Mouse (Mus musculus): ENCODE measurements around the gene Xylb.

DNA sequence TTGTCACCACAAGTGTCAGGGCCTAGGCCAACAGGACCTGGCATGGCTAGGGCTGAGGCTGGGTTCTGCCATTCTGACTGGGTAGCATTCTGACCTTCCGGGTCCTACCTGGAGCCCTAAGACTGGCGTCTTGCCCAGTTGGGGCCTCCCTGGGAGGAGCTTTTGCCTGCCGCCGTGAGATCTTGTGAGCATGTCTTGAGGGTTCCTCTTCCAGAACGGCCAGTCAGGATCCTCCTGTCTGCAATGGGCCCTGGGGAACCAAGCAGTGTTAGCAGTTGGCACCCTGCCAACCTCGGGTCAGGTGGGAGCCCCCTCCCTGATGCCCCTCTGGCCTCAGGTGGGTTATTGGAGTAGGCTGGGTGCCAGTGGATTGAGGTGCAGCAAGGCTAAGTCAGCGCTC lies 69.3 kb downstream of the Xylb start:
- no peak for TF ChIP-seq CTCF (IDR thresholded peaks at IDR 0.05; ENCODE audit: insufficient read depth, low read length)
- no peak for TF ChIP-seq POLR2A (IDR thresholded peaks at IDR 0.05; ENCODE audit: borderline replicate concordance, extremely low read depth, low read depth, low read length)

Measured in lung, adult 2 months (tissue).